Mouse (Mus musculus) CH12F3 (cell line): ENCODE results near the gene Gm47289.

ENCODE experiments used
- in situ Hi-C: fragments of 300-500 bp; cut with MboI; formaldehyde crosslinking; loops from 2 replicates; pipeline ENCODE4 v1.14.3; 2020; ENCODE audit warnings: low sequenced_read_pairs

Gene Gm47289

GRCm38 (mm10) chr9:119158861-119159260, at the start of gene Gm47289:
Gm47289 (plus strand) TSS chr9:119159161.
- in situ Hi-C loops, result no loop called here

DNA sequence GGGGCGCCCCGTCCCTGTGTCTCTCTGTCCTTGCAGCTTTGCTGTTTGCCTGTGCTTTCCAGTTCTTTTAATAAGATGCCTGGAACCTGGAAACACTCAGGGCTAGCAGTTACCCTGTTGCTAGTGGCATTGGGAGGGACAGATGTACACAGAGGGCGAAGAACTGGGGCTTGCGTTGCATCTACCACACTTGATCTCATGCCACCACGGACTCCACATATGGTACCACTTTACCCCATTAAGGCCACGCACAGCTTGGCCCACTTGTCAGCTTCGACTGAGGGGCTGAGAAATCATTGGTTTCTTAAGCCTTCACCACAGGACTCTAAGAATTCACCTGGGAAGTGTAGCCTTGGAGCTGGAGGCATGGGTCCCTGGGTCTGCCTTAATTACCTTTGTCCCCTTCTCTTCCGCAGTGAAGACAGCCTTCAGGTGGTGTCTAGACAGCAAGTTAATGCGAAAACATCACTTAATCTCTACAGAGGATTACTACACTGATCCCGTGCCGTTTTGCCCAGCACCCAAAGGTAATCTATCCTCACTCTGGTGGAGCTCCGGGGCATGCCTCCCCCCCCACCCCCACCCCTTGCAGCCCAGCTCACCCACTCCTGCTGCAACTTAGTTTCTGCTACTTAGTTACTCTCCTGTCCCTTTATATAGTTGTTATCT, 49.1 kb upstream of the Gm47289 start:
- in situ Hi-C loops, result no loop called here

- in situ Hi-C loops, result no loop called here
These were observed 48.3 kb upstream of the Gm47289 start for GRCm38 (mm10) chr9:119110640-119111039.

DNA sequence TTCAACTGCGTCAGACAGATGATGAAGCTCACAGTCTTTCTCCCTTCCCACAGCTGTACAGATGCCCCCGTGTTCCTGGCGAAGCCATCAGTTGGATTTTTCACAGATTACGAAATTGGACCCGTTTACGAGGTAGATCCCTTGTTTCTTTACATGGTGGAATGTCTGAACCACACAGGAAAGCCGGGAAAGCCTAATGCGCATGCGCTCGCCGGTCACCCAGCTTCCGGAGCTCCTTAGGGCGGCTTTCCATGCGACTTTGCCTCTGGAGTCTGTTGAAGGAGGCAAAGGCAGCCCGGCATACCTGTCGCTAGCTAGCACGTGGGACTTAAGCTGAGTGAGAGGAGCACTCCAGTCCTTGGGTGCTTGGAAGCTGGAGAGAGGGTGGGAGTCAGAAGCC, 44.0 kb upstream of the Gm47289 start:
- in situ Hi-C loops, result no loop called here

- in situ Hi-C loops, result no loop called here
These were observed 39.4 kb upstream of the Gm47289 start for GRCm38 (mm10) chr9:119119409-119120167.

DNA sequence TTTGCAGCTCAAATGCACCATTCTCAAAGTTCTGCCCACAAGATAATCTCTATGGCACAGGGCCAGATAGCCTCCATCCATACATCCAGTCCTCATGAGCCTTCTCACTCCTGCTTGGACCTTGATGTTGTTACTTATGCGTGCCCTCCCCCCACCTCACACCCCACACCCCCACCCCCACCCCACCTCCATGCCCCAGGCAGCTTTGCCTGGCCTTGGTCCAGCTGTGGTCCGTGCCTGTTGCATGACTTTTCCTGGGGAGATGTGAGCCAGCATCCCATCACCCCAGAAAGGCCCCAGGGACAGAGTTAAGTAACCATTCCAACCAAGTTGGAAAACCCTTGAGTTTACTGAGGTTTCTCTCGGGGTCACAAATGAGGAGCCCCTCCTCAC, 38.8 kb upstream of the Gm47289 start:
- in situ Hi-C loops, result no loop called here

DNA sequence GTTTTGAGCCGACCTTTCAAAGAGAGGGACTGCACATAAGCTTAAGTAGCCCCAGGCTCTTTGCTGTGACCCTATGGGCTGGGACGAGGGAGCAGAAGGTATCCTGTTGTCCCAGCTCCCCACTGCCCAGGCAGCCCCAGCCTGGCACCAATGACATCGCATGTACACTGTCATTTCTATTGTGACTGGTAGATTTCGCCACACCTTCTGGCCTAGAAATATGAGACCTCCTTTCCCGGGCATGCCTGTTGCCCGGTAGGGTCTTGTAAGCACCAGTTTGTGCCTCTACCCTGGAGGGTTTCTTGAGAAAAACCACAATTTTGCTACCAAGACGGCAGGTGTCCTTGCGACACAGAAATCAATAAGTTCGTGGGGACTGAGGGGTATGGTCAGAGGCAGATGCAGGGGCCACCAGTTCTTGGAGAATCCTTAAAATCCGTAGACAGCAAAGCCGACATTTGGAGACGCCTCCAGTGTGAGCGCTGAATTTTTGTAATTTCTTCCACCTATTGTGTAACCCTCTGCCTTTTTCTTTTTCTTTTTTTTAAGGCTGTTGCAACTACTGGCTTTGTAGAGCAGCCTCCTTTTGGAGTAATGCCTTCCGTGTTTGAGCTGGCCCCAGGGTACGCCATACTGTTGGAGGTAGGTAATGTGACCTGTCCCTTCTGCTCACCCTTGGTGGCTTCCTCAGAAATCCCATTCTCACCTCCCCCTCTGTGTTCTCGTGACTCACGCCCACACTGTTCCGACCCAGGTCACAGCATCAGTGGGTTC, 36.2 kb upstream of the Gm47289 start:
- in situ Hi-C loops, result no loop called here

DNA sequence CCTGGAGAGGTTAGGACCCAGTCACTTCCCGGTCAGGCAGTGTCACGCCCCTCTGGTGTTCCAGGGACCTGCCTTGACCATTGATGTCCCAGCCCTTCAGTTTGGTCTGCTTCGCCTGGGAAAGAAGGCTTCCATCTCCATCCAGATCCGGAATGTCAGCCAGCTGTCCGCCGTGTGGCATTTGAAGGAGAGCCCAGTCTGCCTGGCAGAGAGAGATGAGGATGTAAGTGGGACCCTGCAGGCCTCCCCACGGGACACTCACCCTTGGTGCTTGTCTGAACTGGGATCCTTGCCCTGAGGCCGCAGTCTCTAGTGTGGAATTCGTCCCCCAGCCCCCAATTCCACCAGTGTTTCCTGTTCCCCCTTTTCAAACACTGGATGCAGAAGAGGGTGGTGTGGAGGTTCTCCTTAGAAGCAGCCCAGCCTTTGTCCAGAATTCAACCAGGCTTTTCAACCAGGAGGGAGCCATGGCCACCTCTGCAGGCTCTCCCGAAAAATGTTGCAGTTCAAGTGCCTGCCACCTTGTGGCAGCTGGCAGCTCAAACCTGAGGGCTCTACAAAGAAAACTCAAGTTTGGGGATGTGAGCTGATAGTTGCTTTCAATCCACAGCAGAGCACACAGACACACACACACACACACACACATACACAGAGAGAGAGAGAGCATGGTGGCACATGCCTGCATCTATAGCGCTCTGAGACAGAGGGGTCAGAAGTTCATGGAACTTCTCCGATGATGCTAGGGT, 30.4 kb upstream of the Gm47289 start:
- in situ Hi-C loops, result no loop called here

DNA sequence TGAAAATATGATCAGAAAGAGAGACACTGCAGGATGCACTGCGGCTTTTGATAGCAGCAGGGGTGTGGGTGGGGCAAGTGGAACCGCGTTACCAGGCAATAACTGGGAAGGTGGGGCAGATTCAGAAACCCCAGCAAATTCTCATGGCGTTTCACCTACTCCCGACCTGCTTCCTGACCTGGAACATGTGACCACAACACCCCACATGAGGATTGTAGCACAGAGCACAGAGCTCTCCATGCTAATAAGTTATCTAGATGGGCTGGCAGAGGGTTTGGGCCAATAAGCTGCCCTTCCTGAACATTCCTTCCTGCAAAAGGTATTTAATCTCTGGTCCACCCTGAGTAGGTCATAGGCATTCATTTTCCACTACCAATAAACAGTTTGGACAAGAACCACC, 28.3 kb upstream of the Gm47289 start:
- in situ Hi-C loops, result no loop called here

- in situ Hi-C loops, result no loop called here
These were observed 20.1 kb upstream of the Gm47289 start for GRCm38 (mm10) chr9:119138836-119139235.

DNA sequence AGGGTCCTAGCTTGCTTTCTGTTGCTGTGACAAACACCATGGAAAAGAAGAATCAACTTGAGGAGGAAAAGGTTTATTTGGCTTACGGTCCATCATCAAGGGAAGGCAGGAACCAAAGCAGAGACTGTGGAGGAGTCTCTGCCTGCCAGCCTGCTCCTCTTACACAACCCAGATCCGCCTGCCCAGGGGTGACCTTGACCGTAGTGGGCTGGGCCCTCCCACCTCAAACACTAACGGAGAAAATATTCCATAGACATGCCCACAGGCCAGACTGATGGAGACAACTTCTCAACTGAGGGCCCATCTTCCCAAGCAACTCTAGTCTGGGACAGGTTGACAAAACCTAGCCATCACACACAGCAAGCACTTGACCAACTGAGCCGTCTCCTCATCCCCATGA, 16.9 kb upstream of the Gm47289 start:
- in situ Hi-C loops, result no loop called here

DNA sequence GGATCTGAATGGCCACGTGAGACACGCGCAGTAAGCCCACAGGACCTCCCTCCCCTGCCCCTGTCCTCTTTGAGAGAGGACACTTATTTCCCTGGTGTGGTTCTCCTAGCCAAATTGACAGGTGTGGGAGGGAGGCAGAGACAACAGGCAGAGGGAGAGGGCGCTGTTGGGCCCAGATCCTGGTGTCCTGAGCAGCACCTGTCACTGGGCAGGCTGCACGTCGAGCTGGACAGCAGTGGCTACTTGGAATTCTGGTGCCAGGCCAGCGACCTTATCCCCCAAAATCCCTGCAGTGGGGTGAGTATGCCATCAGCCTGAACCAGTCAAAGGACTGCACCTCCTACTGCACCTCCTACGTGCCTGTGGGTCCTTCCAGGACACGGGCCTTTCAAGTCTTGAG, 15.6 kb upstream of the Gm47289 start:
- in situ Hi-C loops, result no loop called here

DNA sequence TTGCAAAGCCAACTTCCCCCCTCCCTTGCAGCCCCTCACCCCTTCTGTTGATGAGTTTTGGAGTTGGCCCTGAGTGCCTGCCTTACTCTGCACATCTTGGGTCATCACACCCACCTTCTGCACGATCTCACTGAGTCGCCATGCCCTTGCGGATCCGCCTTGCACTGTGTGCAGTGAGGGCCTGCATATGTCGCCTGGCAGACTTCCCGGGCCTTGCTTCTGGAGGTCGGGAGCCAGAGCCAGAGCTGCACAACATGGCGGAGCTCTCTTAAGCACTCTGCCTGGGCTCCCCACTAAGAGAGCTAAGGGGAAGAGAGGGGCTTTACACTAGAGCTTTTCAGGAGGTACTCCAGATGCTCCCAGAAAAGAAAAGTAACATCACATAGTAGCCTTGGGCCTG, 14.3 kb upstream of the Gm47289 start:
- in situ Hi-C loops, result no loop called here

- in situ Hi-C loops, result no loop called here
These were observed 13.8 kb upstream of the Gm47289 start for GRCm38 (mm10) chr9:119145137-119145536.

DNA sequence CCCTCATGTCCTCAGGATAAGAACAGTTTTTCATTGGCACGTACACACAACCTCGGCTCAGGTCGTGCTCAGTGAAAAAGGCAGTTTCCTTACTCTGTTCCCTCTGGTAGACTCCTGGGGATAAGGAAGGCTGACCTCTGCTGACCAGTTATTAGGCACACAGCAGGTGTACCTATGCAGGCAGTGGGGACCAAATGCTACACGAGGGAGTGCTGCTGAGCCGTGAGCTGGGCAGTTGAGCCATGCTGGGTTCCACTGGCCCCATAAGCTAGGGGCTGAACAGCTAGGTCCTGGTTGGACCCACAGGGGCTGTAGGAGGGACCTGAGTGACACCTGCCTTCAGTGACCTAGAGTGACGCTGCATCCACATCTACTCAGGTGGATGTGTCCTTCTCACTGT, 13.3 kb upstream of the Gm47289 start:
- in situ Hi-C loops, result no loop called here

GRCm38 (mm10) chr9:119146098-119146770, 12.7 kb upstream of the Gm47289 start:
- in situ Hi-C loops, result no loop called here

GRCm38 (mm10) chr9:119149601-119150000, 9.4 kb upstream of the Gm47289 start:
- in situ Hi-C loops, result no loop called here

- in situ Hi-C loops, result no loop called here
These were observed 7.2 kb upstream of the Gm47289 start for GRCm38 (mm10) chr9:119151751-119152150.

DNA sequence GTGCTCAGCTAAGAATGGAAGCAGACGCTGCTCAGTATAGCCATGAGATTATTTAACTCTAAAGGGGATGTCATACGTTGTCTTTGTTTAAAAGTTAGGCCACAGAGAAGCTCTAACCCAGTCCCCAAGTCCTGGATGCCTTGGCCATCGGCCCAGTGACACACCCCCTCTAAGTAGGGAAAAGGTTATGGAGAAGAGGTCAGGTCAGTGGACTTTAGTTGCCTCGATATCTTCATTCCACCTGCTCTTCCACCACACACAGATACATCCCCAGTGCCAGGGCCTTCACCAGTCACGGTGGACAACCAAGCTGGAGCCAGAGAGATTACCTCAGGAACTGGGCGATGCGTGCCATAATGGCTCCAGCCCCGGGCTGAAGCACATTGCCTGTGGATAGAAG, 3.5 kb upstream of the Gm47289 start:
- in situ Hi-C loops, result no loop called here

GRCm38 (mm10) chr9:119155826-119156225, 3.1 kb upstream of the Gm47289 start:
- in situ Hi-C loops, result no loop called here
